ENCODE assay signal across 15 mouse cellular contexts in the genomic region with DNA sequence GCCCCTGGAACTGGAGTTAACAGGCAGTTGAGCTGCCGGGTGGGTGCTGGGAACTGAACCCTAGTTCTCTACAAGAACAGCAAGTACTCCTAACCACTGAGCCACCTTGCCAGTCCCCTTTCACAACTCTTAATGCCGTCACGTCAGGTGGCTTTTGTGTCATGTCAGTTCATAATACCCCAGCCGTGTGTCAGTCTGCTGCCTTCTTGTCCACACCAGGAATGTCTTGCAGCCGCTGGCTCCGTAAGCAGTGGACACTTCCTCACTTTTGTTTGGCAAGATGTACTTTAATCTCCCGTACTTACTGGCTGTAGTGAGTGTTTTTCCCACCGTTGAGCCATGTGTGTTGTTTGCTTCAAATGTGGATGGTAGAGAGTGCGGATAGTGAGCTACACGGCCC. TPM values are rescaled to one million over a fixed set of nuclear protein-coding genes. Genes with fewer than 3 reads are reported as not detected.
DNase-seq lines count a peak whose midpoint lies in the region; TF ChIP-seq lines count a peak whose summit lies in the region.
"Had no signal": no experiment of that assay in that cellular context is flagged by ENCODE, and none has a peak within 500 bp of the region (broad histone marks: within the 10 kb centered on the region; RNA-seq: fewer than 3 reads in every experiment).

No protein-coding gene starts in this region.

- peak overlapping the region; percentile 73 for H3K27ac ChIP-seq in heart, adult 2 months
- peak overlapping the region; percentile 77 for H3K27ac ChIP-seq in layer of hippocampus, adult 2 months
- peak overlapping the region; percentile 35; the same call in 1 of the 2 replicates for H3K27ac ChIP-seq in embryonic facial prominence, embryonic 10.5 days (replicated peaks)
- peak overlapping the region; percentile 70 for H3K27ac ChIP-seq in small intestine, adult 2 months (ENCODE audit: insufficient read depth, low read depth, low read length)
- H3K27ac ChIP-seq: hindbrain, embryonic 12.5 days had no signal

- no peaks in the 10 kb centered on the region for H3K9me3 ChIP-seq in embryonic facial prominence, embryonic 10.5 days
- H3K9me3 ChIP-seq: hindbrain, embryonic 12.5 days; liver, embryonic 13.5 days had no signal

- TF ChIP-seq EP300 in heart, adult 2 months (IDR thresholded peaks at IDR 0.05; ENCODE audit: insufficient read depth, low read depth, low read length) = no peak

- H3K36me3 ChIP-seq in heart, adult 2 months (ENCODE audit: control insufficient read depth, insufficient read depth, low read length) = peaks cover 11% of the 10 kb centered on the region
- peaks cover 54% of the 10 kb centered on the region for H3K36me3 ChIP-seq in embryonic facial prominence, embryonic 10.5 days (replicated peaks)
- peaks cover 10% of the 10 kb centered on the region for H3K36me3 ChIP-seq in small intestine, adult 2 months (ENCODE audit: control insufficient read depth, insufficient read depth, low read length)
- H3K36me3 ChIP-seq: hindbrain, embryonic 12.5 days had no signal

- no peak for DNase-seq in heart, adult 2 months
- no peak for DNase-seq in heart, postnatal 4 days
- no peak for DNase-seq in layer of hippocampus, adult 2 months (ENCODE audit: low spot score in 2 of 2)
- DNase-seq in layer of hippocampus, adult 8-10 months (ENCODE audit: low spot score in 2 of 2) = no peak
- no peak for DNase-seq in embryonic facial prominence, embryonic 10.5 days (ENCODE audit: low spot score)
- DNase-seq in spleen, postnatal 10 days (ENCODE audit: low spot score in 2 of 2) = no peak
- no peak for DNase-seq in kidney, adult 11 months
- DNase-seq: adrenal gland, postnatal 36 days; cerebellum, postnatal 14 days; gastrocnemius, postnatal 36 days; kidney, postnatal 25 days; right cerebral cortex, postnatal 25 days had no signal

- H3K9ac ChIP-seq in heart, adult 2 months (ENCODE audit: low read depth, low read length) = no peak overlapping the region
- H3K9ac ChIP-seq: hindbrain, embryonic 12.5 days; liver, embryonic 13.5 days had no signal

- intact Hi-C loops in heart, adult 2 months (cut with DNase I) = loop anchor here (5.0 kb wide), 1 partner anchor 39 kb away; no protein-coding TSS in a partner anchor

- H3K4me3 ChIP-seq in heart, adult 2 months = no peak overlapping the region
- no peak overlapping the region for H3K4me3 ChIP-seq in layer of hippocampus, adult 2 months
- H3K4me3 ChIP-seq in embryonic facial prominence, embryonic 10.5 days = no peak overlapping the region
- no peak overlapping the region for H3K4me3 ChIP-seq in small intestine, adult 2 months (ENCODE audit: low read depth, low read length)
- H3K4me3 ChIP-seq: hindbrain, embryonic 12.5 days had no signal

- peaks cover 10% of the 10 kb centered on the region for H3K79me2 ChIP-seq in heart, adult 2 months (replicated peaks; ENCODE audit: control insufficient read depth, insufficient read depth, low read length)

- no peak for TF ChIP-seq POLR2A in heart, adult 2 months (IDR thresholded peaks at IDR 0.05; ENCODE audit: insufficient read depth, low read depth, low read length)
- TF ChIP-seq POLR2A in small intestine, adult 2 months (IDR thresholded peaks at IDR 0.05; ENCODE audit: low read depth, low read length) = no peak

- H3K27me3 ChIP-seq in heart, adult 2 months (ENCODE audit: control insufficient read depth, insufficient read depth, low read length) = no peaks in the 10 kb centered on the region
- no peaks in the 10 kb centered on the region for H3K27me3 ChIP-seq in embryonic facial prominence, embryonic 10.5 days (replicated peaks; ENCODE audit: low read depth, poor library complexity, severe bottlenecking)
- H3K27me3 ChIP-seq in small intestine, adult 2 months (ENCODE audit: control insufficient read depth, insufficient read depth, low read length) = no peaks in the 10 kb centered on the region
- H3K27me3 ChIP-seq: hindbrain, embryonic 12.5 days; liver, embryonic 13.5 days had no signal

- no peak for TF ChIP-seq CTCF in heart, adult 2 months (IDR thresholded peaks at IDR 0.05)
- TF ChIP-seq CTCF in layer of hippocampus, adult 2 months (conservative IDR thresholded peaks at IDR 0.05) = no peak
- TF ChIP-seq CTCF in small intestine, adult 2 months (IDR thresholded peaks at IDR 0.05; ENCODE audit: extremely low read depth, insufficient read length, insufficient replicate concordance, low read depth, low read length) = no peak

- peaks cover 70% of the 10 kb centered on the region for H3K4me1 ChIP-seq in heart, adult 2 months (ENCODE audit: control insufficient read depth, insufficient read depth, low read length)
- peaks cover 92% of the 10 kb centered on the region for H3K4me1 ChIP-seq in embryonic facial prominence, embryonic 10.5 days
- peaks cover 65% of the 10 kb centered on the region for H3K4me1 ChIP-seq in small intestine, adult 2 months (ENCODE audit: control insufficient read depth, insufficient read depth, insufficient read length, low read length)

- 43% methylated on average over 10 of the region's 10 CpGs for WGBS in heart, adult 2 months
- WGBS in embryonic facial prominence, embryonic 10.5 days = 85% methylated on average over 10 of the region's 10 CpGs
- 74% methylated on average over 10 of the region's 10 CpGs for WGBS in small intestine, adult 2 months

RNA-seq across cellular contexts. Expression of a gene that starts 20.4 kb away (rescaled TPM):
- 100 to 1,000 TPM; 342 to 392 TPM for total RNA-seq in heart, adult 2 months (2021)
- polyA plus RNA-seq in heart, adult 2 months (2012; rRNA removed) = 160 and 191 TPM in 2 replicates
- 100 to 1,000 TPM; 423 to 429 TPM for total RNA-seq in heart, postnatal 4 days (2021)
- total RNA-seq in layer of hippocampus, adult 2 months (2021) = 100 to 1,000 TPM; 374 to 416 TPM
- 100 to 1,000 TPM; 355 to 394 (median 369) TPM for total RNA-seq in layer of hippocampus, adult 8-10 months (2022)
- polyA plus RNA-seq in embryonic facial prominence, embryonic 10.5 days (2016; fragmentation: Nextera tagmentation; extraction: Ambion mirVana) = 388 and 409 TPM in 2 replicates
- polyA plus RNA-seq in small intestine, adult 2 months (2012; rRNA removed) = 159 and 390 TPM in 2 replicates
